Mouse (Mus musculus): ENCODE measurements around the gene Grap. TPM values are rescaled to one million over a fixed set of nuclear protein-coding genes. Genes with fewer than 3 reads are reported as not detected.
"Not testable (repeated sequence)": the region's sequence is repeated elsewhere in the genome, so short reads cannot be mapped to it uniquely, and the experiment has no call there.

Gene Grap
- polyA plus RNA-seq, 1 experiment from 2014 or later: 0.12 TPM

DNA sequence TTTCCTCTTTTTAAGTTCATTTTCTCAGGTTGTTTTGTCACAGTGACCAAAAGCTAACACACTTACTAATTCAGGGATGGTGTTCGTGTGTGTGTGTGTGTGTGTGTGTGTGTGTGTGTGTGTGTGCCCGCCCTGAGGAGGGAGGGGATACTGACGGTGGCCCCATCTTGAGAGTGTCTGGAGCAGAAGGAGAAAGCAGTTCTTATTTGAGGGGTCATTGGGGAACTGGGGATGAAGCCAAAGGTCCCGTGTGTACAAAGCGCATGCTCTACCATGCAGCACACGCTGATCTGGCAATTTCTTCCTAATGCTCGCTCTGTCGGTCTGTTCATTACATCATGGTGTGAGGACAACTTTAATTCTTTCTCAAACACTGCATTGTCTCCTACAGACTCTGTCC is 34.5 kb upstream of the Grap start:
- ChIA-PET CTCF (interaction anchor here (1.0 to 2.9 kb wide), 7 partner anchors 8 to 207 kb away, joined by 4 to 19 read pairs (median 6); no protein-coding TSS in a partner anchor), POLR2A (interaction anchor here (1.2 to 1.3 kb wide), 2 partner anchors 55 to 113 kb away, joined by 4 to 5 read pairs; partner anchors contain the start of gene B9d1)
- no peaks in the 10 kb centered on the region for H3K27me3 ChIP-seq
- DNase-seq (ENCODE audit: low read depth, low spot score) (no peak), ATAC-seq (no peak)
- in situ Hi-C loops (cut with MboI; ENCODE audit: low pct_unique_long_range_greater_than_20kb): loop anchor here (5.0 kb wide), 2 partner anchors 111 to 201 kb away; partner anchors contain the start of gene B9d1
- TF ChIP-seq CTCF (IDR thresholded peaks at IDR 0.05): no peak

DNA sequence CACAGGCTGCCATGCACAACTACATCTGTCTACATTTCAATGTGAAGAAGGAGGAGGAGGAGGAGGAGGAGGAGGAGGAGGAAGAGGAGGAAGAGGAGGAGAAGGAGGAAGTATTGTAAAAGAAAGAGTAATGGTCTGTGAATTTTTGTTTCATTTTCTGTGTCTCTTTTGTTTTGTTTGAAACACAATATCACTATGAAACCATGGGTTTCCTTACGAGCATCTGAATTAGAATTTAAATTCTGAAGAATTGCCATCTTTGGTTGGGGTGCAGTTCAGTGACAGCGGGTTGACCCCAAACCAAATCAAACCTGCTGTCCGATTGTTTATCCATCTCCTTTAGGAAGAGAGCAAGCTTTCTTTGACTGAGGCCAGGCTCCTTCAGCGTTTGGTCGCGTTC is 33.7 kb upstream of the Grap start:
- in situ Hi-C loops (cut with MboI; ENCODE audit: low pct_unique_long_range_greater_than_20kb): loop anchor here (5.0 kb wide), 2 partner anchors 112 to 202 kb away; partner anchors contain the start of gene B9d1
- ChIA-PET CTCF (interaction anchor here (0.7 to 2.9 kb wide), 18 partner anchors 9 to 208 kb away, joined by 3 to 19 read pairs (median 5); partner anchors contain the start of gene B9d1), POLR2A (interaction anchor here (0.7 to 1.3 kb wide), 5 partner anchors 38 to 114 kb away, joined by 4 to 7 read pairs (median 4); partner anchors contain the start of gene B9d1)
- no peaks in the 10 kb centered on the region for H3K27me3 ChIP-seq
- ATAC-seq (no peak), DNase-seq (ENCODE audit: low read depth, low spot score) (no peak)
- TF ChIP-seq CTCF (IDR thresholded peaks at IDR 0.05): no peak

DNA sequence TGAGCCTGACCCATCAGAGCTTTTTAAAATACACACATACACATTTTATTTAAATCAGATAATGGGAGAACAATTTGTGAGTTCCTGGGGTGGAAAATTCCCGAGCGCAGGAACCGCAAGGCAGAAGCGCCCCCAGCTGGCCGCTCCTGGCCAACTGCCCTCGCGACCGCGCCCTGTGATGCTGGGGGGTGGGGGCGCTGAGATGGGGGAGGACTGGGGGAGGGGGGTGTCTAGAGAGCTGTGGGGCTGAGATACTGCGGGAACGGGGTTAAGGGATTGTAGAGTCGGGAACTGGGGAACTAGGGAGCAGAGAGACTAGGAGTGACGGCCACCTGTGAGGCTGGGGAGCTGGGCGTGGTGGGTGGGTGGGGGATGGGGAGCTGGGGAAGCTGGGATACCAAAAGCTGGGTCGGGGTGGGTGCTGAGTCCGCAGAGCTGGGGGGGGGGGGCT is 33.2 kb upstream of the Grap start:
- POLR2A ChIA-PET: interaction anchor here (0.7 to 1.3 kb wide), 5 partner anchors 38 to 115 kb away, joined by 4 to 7 read pairs (median 4); partner anchors contain the start of gene B9d1
- ATAC-seq (peak; percentile 8), DNase-seq (ENCODE audit: low read depth, low spot score) (no peak)
- no peaks in the 10 kb centered on the region for H3K27me3 ChIP-seq
- CTCF ChIA-PET: interaction anchor here (0.7 to 2.9 kb wide), 23 partner anchors 9 to 208 kb away, joined by 3 to 19 read pairs (median 4); partner anchors contain the start of gene B9d1
- peak; percentile 92 for TF ChIP-seq CTCF (IDR thresholded peaks at IDR 0.05)
- in situ Hi-C loops (cut with MboI; ENCODE audit: low pct_unique_long_range_greater_than_20kb): loop anchor here (5.0 kb wide), 2 partner anchors 113 to 203 kb away; partner anchors contain the start of gene B9d1

DNA sequence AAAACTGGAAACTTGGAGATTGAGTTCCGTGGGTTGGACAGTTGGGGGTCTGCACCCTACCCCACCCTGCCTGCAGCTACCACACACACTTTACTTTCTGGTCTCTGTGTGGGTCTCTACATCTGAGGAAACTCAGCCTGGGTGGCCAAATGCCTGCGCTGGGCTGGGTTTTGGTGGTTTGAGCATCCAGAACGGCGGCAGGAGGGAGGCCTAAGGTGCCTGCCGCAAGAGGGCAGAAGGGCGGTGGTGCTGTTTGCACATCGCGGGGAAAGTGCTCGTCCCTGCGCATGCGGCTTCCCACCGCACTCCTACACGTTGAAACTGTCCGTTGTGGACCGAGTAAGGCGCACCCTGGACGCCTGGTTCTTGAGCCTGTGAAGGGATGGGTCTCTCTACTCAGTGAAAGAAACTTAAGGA is 32.8 kb upstream of the Grap start:
- in situ Hi-C loops (cut with MboI; ENCODE audit: low pct_unique_long_range_greater_than_20kb): no loop called here
- DNase-seq (ENCODE audit: low read depth, low spot score) (no peak), ATAC-seq (peak; percentile 34)
- TF ChIP-seq CTCF (IDR thresholded peaks at IDR 0.05): peak; percentile 92
- CTCF ChIA-PET: interaction anchor here (0.8 to 2.9 kb wide), 17 partner anchors 9 to 209 kb away, joined by 3 to 19 read pairs (median 5); partner anchors contain the start of gene B9d1
- POLR2A ChIA-PET: interaction anchor here (0.6 to 1.2 kb wide), 3 partner anchors 20 to 57 kb away, joined by 3 to 10 read pairs (median 7); no protein-coding TSS in a partner anchor
- H3K27me3 ChIP-seq: no peaks in the 10 kb centered on the region

DNA sequence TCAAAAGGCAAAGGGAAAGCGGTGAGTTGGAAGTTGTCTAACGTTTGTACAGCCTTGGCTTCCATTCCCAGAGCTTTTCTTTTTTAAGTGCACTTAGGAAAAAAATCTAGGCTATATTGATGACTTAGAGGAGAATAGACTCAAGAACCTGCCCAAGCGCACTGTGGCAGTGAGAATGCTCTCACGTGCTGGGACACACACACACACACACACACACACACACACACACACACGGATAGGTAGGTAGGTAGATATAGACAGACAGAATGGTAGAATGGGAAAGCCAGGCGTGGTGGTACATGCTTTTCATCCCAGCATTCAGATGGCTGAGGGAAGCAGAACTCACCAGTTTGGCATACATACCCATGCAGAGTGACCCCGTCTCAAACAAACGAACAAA is 32.3 kb upstream of the Grap start:
- no peaks in the 10 kb centered on the region for H3K27me3 ChIP-seq
- in situ Hi-C loops (cut with MboI; ENCODE audit: low pct_unique_long_range_greater_than_20kb): no loop called here
- ChIA-PET POLR2A (interaction anchor here (0.6 to 1.1 kb wide), 2 partner anchors 19 to 57 kb away, joined by 3 to 10 read pairs; no protein-coding TSS in a partner anchor), CTCF (interaction anchor here (0.9 to 2.9 kb wide), 7 partner anchors 9 to 206 kb away, joined by 3 to 19 read pairs (median 5); no protein-coding TSS in a partner anchor)
- ATAC-seq (no peak), DNase-seq (ENCODE audit: low read depth, low spot score) (no peak)
- no peak for TF ChIP-seq CTCF (IDR thresholded peaks at IDR 0.05)

DNA sequence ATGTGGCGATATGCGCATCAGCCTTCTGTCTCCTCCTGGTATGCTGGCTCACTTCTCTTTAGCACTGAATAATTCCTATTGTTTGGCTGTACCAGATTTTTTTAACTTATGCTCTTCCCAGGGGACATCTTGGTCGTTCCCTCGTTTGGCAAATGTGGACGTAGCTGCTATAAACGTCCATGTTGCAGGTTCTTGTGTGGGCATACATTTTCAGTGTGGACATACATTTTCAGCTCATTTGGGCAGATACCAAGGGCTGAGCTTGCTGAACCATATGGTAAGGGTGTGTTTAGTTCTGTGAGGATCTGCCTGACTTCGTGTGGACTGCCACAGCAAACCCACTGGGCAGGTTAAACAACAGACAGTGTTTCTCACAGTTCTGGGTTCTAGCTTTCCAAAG is 27.9 kb upstream of the Grap start:
- ChIA-PET POLR2A (no interaction called here), CTCF (interaction anchor here (1.9 kb wide), 1 partner anchor 89 kb away, joined by 9 read pairs; no protein-coding TSS in a partner anchor)
- H3K27me3 ChIP-seq: no peaks in the 10 kb centered on the region
- ATAC-seq: no peak
- in situ Hi-C loops (cut with MboI; ENCODE audit: low pct_unique_long_range_greater_than_20kb): loop anchor here (5.0 kb wide), 1 partner anchor 92 kb away; no protein-coding TSS in a partner anchor
- no peak for DNase-seq (ENCODE audit: low read depth, low spot score)
- no peak for TF ChIP-seq CTCF (IDR thresholded peaks at IDR 0.05)

DNA sequence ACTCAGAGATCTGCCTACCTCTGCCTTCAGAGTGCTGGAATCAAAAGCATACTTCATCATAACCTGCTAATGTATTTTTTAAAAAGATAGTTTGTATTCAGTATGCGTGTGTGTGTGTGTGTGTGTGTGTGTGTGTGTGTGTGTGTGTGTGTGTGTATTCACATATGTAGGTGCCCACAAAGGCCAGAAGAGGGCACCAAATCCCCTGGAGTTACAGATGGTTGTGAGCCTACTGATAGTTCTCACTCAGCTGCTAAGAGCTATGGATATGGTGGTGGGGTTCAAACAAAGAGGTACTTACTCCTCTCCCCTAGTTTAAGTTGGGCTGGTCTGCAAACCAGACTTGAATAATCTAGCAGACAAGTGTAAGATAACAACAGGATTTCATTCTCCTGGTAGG is 26.6 kb upstream of the Grap start:
- in situ Hi-C loops (cut with MboI; ENCODE audit: low pct_unique_long_range_greater_than_20kb): loop anchor here (5.0 kb wide), 1 partner anchor 91 kb away; no protein-coding TSS in a partner anchor
- CTCF ChIA-PET: interaction anchor here (0.7 to 1.9 kb wide), 4 partner anchors 28 to 88 kb away, joined by 3 to 9 read pairs (median 3); no protein-coding TSS in a partner anchor
- ATAC-seq (no peak), DNase-seq (ENCODE audit: low read depth, low spot score) (no peak)
- POLR2A ChIA-PET: no interaction called here
- no peaks in the 10 kb centered on the region for H3K27me3 ChIP-seq
- peak; percentile 33 for TF ChIP-seq CTCF (IDR thresholded peaks at IDR 0.05)

DNA sequence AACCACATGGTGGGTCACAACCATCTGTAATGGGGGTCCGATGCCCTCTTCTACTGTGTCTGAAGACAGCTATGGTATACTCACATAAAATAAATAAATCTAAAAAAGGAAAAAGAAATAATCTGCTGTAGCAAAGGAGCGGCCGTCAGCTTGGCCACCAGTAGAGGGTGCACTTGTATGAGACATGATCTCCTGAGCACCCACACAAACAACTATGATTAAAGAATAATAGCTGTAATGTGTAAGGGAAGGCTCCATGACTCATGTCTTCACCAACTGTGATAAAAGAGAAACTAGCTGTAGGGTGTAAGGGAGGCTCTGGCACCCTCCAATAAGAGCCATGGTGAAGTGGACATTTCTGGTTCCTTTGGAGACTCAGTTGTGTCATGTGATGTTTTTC is 23.4 kb upstream of the Grap start:
- DNase-seq (ENCODE audit: low read depth, low spot score) (no peak), ATAC-seq (no peak)
- CTCF ChIA-PET: interaction anchor here (0.7 to 3.8 kb wide), 18 partner anchors 10 to 162 kb away, joined by 3 to 36 read pairs (median 4); no protein-coding TSS in a partner anchor
- H3K27me3 ChIP-seq: no peaks in the 10 kb centered on the region
- in situ Hi-C loops (cut with MboI; ENCODE audit: low pct_unique_long_range_greater_than_20kb): loop anchor here (5.0 to 10.0 kb wide), 2 partner anchors 88 to 1765 kb away; no protein-coding TSS in a partner anchor
- TF ChIP-seq CTCF (IDR thresholded peaks at IDR 0.05): peak; percentile 93
- POLR2A ChIA-PET: interaction anchor here (0.6 kb wide), 1 partner anchor 116 kb away, joined by 6 read pairs; no protein-coding TSS in a partner anchor

DNA sequence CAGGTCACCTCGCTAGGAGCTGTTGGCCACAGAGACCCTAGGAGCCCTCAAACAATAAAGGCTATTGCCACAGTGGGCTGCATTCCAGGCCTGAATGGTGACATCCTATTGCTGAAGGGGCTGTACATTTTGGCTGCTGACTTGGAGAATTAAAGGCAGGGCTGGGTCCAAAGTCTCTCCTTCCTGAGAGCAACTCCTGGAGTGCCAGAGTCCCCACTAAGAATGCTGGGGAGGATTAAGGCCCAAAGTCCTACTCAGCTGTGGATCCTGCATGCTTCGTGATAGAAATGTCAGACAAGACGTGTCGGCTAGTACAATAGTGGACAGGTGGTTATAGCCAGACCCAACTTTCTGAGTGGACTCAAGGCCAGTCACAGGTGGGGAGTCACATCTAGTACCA is 16.8 kb upstream of the Grap start:
- ATAC-seq: not testable (repeated sequence)

DNA sequence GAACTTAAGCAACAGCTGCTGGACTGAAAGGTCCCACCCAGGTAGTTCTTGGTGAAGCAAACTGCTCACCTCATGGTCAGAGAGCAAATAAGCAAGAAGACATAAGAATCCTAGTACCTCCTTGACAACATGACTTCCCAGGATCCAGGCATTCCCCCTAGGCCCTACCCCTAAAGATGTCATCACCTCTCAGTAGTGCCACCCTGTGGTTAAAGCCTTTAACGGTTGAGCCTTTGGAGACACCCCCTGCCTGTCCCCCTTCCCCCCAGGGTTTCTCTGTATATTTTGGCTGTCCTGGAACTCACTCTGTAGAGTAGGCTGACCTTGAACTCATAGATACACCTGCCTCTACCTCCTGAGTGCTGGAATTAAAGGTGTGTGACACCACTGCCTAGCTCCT is 15.7 kb upstream of the Grap start:
- no peaks in the 10 kb centered on the region for H3K27me3 ChIP-seq
- in situ Hi-C loops (cut with MboI; ENCODE audit: low pct_unique_long_range_greater_than_20kb): loop anchor here (10.0 kb wide), 1 partner anchor 1773 kb away; no protein-coding TSS in a partner anchor
- no peak for ATAC-seq
- ChIA-PET CTCF (interaction anchor here (0.9 kb wide), 1 partner anchor 16 kb away, joined by 3 read pairs; no protein-coding TSS in a partner anchor), POLR2A (no interaction called here)
- DNase-seq (ENCODE audit: low read depth, low spot score): no peak
- TF ChIP-seq CTCF (IDR thresholded peaks at IDR 0.05): no peak

More for the DNA sequence above, 16.8 kb upstream of the Grap start:
- CTCF ChIA-PET: interaction anchor here (1.2 kb wide), 1 partner anchor 78 kb away, joined by 3 read pairs; no protein-coding TSS in a partner anchor
- in situ Hi-C loops (cut with MboI; ENCODE audit: low pct_unique_long_range_greater_than_20kb): loop anchor here (10.0 kb wide), 1 partner anchor 1772 kb away; no protein-coding TSS in a partner anchor
- POLR2A ChIA-PET; DNase-seq (ENCODE audit: low read depth, low spot score); H3K27me3 ChIP-seq: not testable (repeated sequence)
